Mouse (Mus musculus) right cerebral cortex, adult 2 months (tissue): Measurements from ENCODE around the gene Svs2.
A peak's percentile ranks its signal among the peaks of the same experiment; 100 is the strongest.
"Not testable (repeated sequence)": the region's sequence is repeated elsewhere in the genome, so short reads cannot be mapped to it uniquely, and the experiment has no call there.

Source experiments
- DNase-seq, 2 experiments: peaks; one replicate each; pipeline ENCODE4 v3.0.0; 2021 to 2022; ENCODE audit warnings: low spot score in 2 of 2

The Svs2 gene

DNA sequence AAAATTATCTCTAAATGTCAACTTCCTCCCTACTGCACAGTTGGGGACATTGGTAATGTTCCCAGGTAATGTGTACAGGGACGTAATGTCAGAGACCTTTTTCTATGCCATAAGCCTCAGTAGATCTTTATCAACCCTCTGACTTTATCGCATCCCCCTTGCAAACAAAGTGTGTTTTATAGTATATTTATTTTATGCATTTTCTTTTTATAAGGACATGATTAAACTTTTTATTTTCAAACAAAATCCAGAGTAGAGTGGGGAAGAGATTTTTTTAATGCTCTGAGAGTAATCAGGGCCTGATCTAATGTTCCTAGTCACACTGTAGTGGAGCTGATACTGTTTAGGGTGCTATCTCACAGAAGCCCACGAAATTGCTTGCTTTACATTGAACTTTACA lies at the start of gene Svs2:
Gene Svs2, minus strand, starts transcription at position 101 of the 400 bp plus-strand sequence.
- DNase-seq = no peak

DNA sequence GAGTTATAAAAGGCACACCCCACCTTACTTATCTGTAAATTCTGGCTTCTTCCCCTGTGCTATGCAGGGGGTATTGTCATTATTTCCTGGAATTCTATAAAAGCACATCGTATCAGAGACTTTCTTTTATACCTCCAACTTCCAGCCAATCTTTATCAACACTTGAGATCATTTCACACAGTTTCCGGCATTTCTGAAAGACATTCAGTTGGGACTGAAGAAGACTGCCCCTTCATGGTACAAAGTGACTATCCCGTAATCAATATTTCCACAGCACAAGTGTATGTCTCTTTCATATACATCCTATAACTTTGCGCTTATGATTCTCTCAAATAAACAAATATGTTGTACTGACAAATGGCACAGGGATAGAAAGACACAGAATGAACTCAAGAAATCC lies 40.1 kb upstream of the Svs2 start, which contains the start of gene Svs4:
Gene Svs4, minus strand, starts transcription at position 101 of the 400 bp plus-strand sequence.
- DNase-seq = no peak

DNA sequence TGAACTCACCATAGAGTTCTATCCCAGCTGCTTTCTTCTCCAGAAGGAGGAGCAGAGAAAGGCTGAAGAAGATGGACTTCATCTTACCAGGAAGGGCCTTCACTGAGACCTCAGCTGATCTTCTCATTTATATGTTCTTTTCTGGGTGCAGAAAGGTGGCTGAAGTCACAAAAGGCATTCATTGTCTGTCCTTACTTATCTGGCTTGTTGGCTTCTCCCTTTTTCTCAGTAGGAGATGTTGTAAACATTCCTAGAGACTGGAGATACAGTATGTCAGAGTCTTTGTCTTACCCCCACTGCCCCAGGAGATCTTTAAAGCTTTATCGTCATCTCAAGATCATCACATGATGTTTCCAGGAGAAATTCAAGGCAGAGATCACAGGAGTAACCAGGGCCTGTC lies 18.3 kb upstream of the Svs2 start, which contains the start of gene Svs3b:
Gene Svs3b, minus strand, starts transcription at position 101 of the 400 bp plus-strand sequence.
- DNase-seq = not testable (repeated sequence)

DNA sequence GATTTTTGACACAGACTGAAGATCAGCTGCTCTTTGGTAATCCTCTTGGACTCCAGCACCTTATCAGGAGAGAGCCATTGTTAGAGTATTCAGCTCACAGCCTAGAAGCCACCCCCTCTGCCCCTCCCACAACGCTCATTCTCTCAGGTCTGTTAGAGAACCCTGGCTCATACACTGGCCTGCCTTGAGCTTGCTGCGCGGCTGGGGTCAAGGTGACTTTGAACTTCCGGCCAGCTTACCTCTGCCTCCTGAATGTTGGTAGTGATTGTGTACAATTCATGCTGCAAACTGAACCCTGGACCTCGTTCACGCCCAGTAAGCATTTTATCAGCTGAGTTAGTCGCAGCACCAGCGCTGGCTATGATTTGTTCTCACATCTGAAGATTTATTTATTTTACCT lies 5.6 kb downstream of the Svs2 start:
- no peak for DNase-seq

DNA sequence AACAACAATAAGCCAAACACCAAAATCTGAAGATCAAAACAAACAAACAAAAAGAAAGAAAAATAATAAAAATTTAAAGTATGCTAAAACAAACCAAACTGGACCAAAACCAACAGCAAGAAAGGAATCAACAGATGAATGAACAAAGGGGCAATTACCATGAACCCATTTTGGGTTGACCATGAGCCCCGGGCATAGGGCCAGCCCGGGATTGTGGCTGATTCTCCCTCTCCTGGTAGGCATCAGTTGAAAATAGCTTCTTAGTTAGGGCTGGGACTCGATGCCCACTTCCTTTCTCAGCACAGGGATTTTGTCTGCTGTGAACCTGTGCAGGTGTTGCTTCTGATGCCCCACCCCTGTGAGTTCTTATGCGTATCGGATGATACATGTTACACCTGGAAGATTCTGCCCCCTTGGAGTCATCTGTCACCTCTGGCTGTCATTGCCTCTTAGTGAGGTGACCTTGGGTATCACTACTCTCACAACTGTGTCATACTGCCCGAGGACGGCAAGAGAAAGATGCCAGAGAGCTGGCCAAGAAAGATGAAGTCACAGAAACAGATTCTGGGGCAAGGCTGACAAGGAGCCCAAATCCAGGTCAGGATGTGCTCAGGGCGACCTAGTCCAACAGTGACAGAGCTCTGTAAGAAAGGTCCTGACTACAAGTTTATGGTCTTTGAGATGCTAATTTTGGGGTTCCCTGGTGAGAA lies 9.8 kb downstream of the Svs2 start:
- no peak for DNase-seq

DNA sequence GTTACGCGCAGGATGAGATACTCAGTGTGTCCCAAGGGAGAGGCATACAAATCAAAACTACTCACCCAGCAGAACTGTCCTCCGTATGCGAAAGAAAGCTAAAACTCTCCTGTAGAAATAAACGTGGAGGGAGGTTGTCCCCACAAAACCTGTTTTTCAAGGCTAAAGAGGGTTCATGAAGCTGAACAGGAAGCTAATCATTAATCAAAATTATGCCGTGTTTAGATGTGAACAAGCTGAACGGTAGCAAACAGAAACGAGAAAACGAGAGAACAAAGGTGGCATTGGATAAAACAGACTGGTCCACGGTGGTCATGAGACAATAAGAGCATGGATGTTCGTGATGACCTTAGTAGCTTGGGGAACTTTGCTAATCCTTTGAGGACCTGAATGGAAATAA lies 16.7 kb downstream of the Svs2 start, which contains the start of gene Wfdc15b:
Gene Wfdc15b, minus strand, starts transcription at position 139 of the 400 bp plus-strand sequence.
- DNase-seq = no peak

DNA sequence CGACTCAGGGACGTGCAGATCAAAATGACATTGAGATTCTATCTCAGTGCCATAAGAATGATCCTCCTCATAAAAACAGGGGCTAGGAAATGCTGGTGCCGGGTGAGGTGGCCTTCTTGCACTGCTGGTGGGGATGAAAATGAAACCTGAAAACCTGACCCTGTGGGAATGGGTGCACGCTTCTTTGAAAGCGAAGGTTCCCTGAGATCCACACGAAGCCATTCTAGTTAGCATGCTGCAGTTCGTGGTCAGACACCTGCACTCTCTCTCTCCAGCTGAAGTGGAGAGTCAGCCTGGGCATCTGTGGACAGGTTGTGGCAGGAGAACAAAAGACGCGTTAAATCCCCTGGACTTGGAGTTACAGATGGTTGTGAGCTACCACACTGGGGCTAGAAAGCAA lies 19.0 kb downstream of the Svs2 start:
- no peak for DNase-seq

DNA sequence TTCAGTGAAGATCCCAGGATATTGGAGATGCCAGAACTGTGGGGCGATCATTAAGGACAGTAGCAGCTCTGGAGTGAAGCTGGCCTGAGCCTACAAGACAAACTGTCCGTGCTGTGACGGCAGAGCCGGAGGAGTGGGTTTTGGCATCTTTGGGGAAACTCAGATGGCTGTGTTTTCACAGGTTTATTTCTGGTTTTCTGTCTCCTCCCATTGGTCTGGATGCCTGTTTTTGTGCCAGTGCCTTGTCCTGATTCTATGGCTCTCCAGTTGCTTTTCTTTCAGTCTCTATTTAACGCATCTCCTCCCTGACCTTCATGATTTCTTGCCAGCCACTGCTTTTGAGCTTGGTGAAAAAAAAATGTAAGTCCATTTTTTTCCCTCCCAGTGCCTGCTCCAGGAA lies 25.6 kb downstream of the Svs2 start:
- DNase-seq = no peak

DNA sequence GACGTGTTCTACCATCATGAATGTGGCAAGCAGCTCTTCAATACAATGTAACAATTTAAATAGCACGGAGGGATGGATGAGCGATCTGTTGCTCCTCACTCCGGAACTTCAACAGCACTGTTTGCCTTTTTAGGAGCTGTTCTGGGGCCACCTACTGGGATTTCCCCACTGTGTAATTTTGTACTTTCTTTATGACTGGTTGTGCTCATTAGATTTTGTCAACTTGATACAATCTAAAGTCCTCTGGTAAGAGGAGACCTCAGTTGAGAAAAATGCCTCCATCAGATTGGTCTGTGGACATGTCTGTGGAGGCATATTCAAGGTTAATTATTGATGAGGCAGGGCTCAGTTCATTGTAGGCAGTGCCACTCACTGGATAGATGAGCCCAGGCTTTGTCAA lies 27.4 kb downstream of the Svs2 start:
- no peak for DNase-seq

DNA sequence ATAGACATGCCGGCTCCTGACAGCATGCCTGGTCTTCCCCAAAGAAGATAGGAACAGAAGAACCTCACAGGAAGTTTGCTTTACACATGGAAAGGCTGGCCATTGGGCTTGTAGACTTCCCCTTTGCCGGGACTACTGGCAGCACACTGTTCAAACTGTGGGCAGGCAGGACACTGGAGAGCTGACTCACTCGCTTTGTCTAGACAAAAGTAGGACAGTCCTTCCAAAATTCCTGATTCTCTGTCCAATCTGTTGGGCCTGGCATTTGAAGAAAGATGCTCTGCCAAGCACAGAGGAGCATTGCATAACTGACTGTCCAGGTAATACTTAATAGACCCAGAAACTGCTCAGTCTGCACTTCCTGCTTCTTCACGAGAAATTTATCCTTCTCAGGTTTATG lies 31.6 kb downstream of the Svs2 start:
- DNase-seq = peak; percentile 5 to 19

DNA sequence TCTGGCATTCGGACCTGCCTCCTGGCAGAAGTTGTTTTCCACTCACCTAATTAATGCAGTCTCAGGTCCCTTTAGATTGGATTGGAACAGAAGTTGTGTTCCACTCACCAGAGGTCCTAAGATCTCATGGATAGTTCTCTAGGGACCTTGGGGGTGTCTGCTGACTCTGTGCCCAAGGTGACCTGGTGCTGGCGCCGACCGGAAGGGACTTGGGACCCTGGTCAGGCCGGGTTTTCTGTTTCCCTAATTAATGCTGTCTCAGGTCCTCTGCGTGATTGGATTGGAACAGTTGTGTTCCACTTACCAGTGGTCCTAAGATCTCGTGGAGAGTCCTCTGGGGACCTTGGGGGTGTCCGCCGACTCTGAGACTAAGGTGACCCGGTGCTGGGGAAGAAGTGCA lies 32.3 kb downstream of the Svs2 start:
- not testable (repeated sequence) for DNase-seq

DNA sequence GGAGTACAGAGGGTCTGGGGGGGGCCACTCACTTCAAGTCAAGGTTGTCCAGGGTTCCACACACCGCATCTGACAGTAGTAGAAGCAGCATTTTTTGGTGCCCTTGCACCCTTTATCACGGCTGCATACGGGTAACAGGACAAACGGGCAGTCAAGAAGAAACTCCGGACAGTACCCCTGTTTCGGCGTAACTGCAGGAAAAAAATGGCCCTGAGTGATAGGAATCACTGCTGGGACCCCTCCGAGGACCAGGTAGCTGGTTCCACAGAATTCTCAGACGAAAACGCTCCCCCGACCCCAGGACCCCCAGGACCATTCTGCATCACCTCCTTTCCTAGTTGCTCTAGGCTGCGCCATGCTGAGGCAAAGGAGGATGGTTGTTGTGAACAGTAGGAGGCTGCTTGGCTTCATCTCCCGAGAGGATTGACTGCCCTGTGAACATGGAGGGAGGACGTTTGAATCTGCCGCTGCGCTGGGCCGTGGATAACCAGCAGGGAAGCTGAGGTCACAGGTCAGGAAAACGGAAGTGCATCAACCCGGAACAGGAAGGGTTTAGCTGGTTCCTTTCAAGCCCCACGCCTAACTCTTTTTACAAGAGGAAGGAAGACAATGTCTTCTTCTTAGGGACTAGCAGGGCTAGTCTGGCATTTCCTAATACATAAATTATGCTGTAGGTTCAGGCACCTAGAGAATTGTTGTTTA lies 38.5 kb downstream of the Svs2 start, which contains the start of gene Wfdc15a:
Gene Wfdc15a, minus strand, starts transcription at position 505 of the 702 bp plus-strand sequence.
- DNase-seq = no peak

DNA sequence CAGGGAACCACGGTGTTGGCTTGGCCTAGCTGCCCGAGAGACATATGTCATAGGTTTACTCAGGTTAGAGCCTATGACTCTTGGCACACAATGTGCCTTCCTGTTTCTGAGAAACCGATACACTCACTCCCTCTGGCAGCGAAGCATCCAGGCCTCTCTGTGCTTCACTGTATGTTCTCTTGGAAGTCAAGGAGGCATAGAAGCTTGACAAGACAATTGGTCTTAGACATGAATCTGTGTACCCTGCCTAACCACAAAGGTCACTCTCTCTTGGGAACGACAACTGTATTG lies 41.6 kb downstream of the Svs2 start:
- no peak for DNase-seq

DNA sequence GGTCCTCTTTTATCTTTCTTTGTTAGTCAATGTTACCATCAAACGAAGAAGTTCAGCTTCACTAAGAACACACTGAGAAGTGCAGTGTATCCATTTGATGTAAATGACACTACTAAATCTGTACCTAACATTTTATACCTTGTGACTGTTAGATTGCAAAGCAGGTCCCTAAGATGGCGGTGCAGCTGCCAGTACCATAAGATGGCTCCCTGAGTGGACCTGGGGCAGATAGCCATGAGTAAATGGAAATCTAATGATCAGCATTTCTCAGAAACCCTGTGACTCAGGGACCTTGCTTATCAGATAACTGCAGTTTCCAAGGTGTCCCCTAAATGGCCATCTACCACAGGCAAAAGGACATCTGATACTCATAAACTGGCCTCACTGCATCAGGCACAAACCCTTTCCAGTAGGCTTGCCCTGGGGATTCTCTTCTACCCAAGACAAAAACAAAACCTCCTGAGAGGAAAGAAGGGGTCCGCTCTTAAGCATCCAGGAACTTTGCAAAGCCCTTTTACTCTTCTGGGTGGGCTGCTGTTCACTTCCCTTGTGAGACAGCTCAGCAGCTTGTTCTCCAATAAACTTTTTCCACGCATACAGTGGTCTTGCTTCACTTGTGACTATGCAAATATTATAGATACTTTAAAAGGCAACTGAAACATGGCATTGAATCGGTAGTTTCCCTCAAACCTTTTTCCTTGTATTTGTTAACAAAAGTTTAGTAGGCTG lies 42.1 kb downstream of the Svs2 start:
- DNase-seq = no peak

DNA sequence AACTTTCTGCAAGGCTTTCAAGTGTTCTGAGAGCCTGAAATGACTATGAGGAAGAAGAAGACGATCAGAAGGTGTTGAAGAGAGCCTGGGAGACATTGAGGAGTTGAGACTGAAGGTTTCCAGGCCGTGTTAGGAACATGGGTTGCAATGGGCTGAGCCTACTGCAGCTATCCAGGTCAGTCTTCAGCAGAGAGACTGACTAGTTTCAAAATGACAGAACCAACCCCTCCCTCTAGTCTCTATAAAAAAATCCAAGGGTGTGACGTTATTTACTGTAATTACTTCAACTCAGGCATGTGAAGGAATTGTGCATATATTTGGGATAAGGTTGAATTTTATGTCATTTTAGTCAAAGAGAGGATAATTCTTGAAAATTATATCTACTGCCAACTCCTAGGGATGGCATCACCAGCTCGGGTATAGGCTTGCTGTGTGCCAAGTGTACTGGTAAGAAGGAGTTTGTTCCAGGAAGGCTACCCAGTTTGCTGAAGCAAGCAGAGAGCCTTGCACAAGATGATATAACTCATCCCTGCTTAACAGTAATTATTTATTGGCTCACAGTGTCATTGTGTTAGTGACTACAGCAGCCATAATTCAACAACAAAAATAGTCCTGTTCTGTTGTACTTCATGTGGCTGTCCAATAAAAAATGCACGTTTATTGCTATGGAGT lies 43.2 kb downstream of the Svs2 start:
- no peak for DNase-seq

DNA sequence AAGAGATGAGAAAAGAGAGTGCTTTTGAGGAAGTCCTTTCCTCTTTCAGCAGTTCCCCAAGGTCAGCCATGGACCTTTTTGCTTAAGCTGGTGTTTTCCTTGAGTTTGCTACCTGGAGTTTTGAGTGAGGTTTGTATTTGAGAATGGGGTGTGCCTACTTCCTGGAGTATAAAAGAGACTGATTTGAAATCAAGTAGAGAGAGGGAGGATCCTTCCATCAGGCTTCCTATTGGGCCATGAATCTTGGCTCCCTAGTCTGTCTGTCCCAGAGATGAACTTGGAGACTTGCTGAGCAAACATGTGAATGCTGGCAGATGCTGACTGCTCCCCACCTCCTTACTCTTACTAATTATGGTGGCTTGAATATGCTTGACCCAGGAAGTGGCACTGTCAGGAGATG lies 46.0 kb downstream of the Svs2 start:
- no peak for DNase-seq

DNA sequence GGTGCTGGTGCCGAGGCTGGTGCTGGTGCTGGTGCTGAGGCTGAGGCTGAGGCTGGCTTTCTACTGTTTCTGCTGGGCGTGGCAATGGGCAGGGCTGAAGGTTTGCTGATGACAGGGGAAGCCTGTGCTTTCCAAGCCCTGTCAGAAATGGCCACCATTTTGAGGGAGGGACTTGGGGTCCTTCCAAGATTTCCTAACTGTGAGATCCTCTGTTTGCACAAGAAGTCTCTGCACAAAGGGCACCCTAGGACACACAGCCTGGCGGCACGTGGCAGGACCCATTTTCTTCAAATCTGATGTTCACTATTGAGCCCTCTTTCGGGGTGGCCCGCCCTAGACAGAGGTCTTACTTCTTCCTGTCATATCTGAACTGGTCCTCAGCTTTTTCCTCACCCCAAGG lies 47.7 kb downstream of the Svs2 start, which contains the start of gene Wfdc12:
Gene Wfdc12, minus strand, starts transcription at position 33 of the 400 bp plus-strand sequence.
- DNase-seq = no peak

DNA sequence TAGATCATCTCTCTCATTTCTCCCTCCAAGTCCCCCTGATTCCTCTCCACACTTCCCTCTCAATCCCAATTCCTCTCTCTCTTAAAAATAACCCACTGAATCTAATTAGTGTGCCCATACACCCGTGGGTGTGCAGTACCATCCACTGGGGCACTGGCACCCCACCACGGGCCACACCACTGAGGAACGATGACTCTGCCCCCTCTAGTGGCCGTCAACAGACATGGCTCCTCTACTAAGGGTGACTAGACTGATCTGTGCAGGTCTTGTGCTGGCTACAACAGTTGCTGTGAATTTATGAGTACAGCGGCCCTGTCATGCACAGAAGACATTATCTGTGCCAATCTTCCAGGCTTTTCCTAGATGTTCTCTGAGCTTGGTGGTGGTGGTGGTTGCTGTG lies 49.5 kb downstream of the Svs2 start:
- DNase-seq = no peak
